Mouse (Mus musculus): ENCODE data around the gene Knstrn.

Knstrn gene

DNA sequence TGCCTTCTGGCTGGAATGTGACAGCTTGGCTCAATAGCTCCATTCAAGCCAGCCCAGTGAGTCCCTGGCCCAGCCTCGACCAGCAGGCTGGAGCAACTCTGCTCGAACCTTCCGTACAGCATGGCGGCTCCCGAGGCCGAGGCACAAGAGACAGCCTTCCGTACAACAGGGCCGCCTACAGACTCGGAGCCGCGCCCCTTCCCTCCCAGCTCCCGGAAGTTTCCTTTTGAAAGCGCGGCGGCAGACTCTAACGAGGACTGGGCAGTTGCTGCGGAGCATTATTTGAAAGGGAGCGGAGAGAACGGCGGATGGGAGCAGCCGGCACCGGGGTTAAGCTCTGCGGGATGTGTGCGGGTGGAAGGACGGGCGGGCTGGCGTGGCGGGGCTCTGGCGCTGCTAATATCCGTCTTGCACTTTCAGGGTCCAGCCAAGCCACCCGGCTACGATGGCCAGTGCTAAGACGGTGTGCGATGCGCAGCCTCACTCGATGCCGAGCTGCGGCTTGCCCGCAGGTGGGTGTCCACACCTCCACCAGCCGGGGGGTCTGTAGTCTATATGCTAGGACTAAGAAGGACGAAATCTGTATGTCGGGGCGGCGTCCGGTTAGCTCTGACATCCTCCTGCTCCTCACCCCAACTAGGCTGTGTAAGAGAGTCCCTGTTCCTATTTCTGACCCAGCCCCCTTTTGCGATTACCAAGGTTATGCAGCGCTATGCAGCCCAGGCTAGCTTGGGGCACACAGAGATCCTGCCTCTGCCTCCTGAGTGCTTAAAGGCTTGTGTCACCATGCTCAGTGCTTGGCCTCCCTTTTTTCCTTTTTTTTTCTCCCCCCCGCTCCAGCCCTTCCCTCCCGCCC is at the start of gene Knstrn:
Knstrn (plus strand) TSS at position 23 of the 856 bp plus-strand sequence.
- in situ Hi-C loops (cut with MboI), result no loop called here

GRCm38 (mm10) chr2:118764094-118764831 is 49.5 kb upstream of the Knstrn start:
- in situ Hi-C loops (cut with MboI), result loop anchor here (5.0 to 25.0 kb wide), 3 partner anchors 123 to 201 kb away; no protein-coding TSS in a partner anchor

GRCm38 (mm10) chr2:118764875-118765274 is 48.9 kb upstream of the Knstrn start:
- in situ Hi-C loops (cut with MboI), result loop anchor here (5.0 to 25.0 kb wide), 3 partner anchors 122 to 200 kb away; no protein-coding TSS in a partner anchor

- in situ Hi-C loops (cut with MboI), result loop anchor here (10.0 to 25.0 kb wide), 2 partner anchors 121 to 198 kb away; no protein-coding TSS in a partner anchor
Observed at GRCm38 (mm10) chr2:118766041-118767033, 47.5 kb upstream of the Knstrn start.

DNA sequence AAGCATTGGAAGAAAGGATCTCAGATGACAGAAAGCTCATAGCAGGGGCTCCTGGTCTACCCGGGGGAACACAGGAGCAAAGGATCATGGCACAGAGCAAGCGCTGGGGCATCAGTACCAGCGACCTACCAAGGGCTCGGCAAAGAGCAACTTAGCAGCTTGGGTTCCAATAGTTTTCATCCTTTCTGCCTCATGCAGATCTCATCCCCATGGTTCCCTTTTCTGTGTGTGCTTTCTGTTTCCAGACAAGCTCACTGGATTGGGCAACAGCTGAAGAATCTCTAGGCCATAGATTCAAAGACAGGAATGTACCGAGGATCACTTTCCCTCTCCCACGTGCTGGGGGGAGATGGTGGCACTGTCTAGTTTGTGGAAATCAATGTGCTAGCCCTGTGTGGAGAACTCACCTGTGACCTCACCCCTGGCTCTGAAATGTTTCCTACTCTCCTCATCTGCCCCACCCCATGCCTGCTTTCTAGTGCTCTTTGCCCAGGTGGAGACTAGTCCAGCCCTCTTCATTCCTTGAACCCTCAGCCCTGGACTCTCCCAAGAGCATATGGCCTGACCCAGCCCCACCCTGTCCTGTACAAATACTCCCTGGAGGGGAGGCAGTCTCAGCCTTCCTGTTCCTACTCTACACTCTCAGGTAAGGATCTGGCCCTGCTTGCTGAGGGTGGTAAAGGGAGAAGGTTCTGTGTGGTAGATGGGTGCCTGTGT is 41.5 kb upstream of the Knstrn start, which contains the start of gene Phgr1:
Phgr1 (plus strand) TSS at position 612 of the 717 bp plus-strand sequence.
- in situ Hi-C loops (cut with MboI), result loop anchor here (25.0 kb wide), 1 partner anchor 115 kb away; no protein-coding TSS in a partner anchor

DNA sequence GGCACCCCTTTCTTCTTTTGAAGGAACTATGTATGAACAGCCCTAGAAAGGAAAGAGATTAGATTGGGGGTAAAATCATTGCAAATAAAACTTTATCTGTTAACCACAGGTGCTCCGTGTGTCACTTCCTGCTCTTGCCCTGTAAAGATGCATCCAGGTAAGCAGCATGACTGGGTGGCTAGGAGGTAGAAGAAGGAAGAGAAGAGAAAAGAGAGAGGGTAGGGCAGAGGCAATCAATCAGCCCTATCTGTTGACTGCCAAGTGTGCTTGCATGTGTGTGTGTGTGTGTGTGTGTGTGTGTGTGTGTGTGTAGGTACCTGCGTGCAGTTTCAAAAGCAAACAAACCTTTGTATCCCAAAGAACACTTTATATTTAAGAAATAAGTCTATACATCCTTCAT is 39.3 kb upstream of the Knstrn start:
- in situ Hi-C loops (cut with MboI), result loop anchor here (25.0 kb wide), 1 partner anchor 113 kb away; no protein-coding TSS in a partner anchor

DNA sequence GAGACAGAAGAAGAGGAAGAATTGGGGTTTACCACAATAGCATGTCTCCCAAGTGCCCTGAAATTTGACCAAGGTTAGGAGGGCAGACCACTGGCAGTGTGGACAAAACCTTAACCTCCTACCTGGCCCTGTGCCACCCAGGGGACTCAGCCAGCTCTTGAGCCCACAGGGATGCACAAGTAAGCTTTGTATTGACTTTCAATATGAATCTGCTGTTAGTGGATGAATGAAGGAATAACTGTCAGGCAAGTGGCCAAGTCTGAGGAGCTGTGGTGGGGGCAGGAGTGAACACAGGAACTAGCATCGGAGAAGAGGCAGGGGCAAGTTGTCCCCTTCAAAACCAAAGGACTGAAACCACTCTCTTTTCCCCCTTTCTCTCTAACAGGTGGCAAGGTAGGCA is 38.4 kb upstream of the Knstrn start:
- in situ Hi-C loops (cut with MboI), result no loop called here

DNA sequence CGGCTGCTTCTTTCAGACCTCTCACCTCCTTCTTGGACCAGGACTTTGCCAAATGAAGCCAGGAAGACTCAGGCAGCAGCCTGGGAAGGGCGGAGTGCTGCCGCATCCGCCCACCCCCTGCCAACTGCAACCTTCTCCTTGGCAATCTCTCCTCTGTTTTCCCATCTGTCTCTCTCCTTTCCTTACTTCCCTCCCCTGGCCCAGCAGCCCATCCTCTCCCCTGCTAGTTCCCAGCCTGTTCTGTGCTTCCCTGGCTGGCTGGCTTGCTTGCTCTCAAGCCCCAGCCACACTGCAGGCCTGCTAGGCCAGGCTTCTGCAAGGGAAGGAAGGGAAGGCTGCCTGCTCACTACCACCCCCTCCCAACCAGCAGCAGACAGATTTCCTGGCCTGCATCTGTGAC is 38.0 kb upstream of the Knstrn start:
- in situ Hi-C loops (cut with MboI), result no loop called here

GRCm38 (mm10) chr2:118776295-118776694 is 37.5 kb upstream of the Knstrn start:
- in situ Hi-C loops (cut with MboI), result no loop called here

GRCm38 (mm10) chr2:118778418-118778817 is 35.4 kb upstream of the Knstrn start:
- in situ Hi-C loops (cut with MboI), result no loop called here

GRCm38 (mm10) chr2:118779065-118779464 is 34.7 kb upstream of the Knstrn start:
- in situ Hi-C loops (cut with MboI), result no loop called here

DNA sequence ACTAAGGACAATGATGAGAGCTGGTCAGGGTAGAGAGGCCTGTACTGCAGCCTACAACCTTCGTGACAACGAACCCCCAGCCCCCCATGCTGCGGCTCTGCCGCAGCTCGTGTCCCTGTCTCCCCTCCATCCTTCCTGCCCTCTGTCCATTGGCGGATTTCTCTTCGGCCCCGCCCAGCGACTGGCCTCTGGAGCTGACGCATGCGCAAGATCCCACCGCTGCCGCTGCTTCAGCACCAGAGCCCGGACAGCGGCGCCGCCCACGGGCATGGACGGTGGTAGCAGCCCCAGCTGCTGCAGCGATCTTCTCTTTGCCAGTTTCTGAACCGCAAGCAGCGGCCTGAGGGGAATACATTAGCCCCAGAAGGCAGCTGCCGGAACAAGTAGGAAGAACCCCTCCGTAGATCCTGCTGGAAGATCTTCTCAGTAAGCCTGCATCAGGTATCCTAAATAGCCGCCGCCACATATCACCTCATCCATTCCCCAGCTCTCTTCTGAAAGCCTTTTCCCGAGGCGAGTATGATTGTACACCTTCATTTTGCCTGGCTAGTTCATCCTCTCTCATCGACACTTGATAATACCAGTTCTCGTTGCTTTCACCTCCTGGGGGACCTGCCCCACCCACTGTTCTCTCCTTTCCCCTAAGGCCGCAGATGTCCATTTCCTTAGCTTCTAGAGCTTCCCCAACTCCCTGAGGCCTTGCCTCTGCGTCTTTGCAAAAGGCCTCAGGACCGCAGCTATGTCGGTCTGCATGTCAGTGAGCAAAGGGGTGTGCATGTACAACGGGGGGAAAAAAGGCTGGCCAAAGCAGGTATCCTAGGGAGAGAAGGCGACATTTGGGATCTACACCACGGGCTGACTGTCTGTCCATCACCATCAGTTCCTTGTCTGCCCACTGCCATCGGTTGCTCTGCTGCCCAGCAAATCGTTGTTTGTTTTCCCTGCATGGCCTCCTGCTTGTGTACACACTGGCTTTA is 34.0 kb upstream of the Knstrn start, which contains the start of gene Disp2:
Disp2 (plus strand) TSS at position 216 of the 977 bp plus-strand sequence.
- in situ Hi-C loops (cut with MboI), result no loop called here

DNA sequence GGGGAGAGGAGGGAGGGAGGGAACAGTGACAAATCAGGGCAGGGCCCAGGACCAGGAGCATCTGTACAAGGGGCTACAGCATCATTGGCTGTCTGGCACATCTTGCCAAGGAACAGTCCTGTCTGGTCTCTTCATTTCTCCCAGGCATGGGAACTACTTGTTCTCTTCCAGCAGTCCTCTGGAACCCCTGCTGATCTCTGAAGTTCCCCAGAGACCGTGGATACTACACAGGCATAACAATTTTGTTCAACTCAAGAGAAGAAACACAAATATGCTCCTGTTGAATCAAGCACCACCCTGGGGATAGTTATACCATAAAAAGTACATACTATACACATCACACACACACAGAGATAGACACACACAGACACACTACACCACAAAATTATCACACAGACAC is 32.7 kb upstream of the Knstrn start:
- in situ Hi-C loops (cut with MboI), result no loop called here

DNA sequence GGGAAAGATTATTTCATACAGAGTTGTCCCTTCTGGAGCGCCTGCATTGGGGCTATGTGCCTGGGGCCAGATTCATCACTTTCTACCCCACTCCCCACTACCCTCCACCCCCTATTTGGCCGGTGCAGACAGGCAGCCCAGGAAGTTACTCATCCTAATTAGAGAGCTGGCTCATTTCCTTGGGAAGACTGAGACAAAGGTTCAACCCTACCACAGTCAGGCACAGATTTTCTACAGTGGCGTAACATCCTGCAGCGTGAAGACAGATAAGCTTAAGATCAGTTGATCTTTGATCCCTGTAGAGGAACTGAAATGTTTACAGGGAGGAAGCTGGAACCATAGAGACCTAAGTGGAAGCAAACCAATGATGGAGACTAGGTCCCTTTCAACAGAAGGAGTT is 31.5 kb upstream of the Knstrn start:
- in situ Hi-C loops (cut with MboI), result no loop called here

DNA sequence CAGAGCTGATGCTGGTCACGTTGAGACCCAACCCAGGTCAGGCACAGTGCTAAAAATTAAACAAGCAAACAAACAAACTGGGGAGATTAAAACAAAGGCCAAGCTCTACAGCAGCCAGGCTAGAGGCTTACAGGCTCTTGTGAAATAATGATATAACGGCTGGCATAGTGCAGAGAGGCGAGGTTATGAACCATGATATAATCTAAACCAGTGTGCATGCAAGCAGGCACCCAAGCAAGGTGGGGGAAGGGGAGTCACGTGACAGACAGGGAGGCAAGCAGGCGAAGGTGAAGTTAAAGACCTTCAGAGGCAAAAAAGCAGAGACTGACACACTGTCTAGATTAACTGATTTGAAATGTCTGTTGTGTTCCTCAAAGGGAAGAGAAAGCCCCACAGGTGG is 30.7 kb upstream of the Knstrn start:
- in situ Hi-C loops (cut with MboI), result no loop called here

DNA sequence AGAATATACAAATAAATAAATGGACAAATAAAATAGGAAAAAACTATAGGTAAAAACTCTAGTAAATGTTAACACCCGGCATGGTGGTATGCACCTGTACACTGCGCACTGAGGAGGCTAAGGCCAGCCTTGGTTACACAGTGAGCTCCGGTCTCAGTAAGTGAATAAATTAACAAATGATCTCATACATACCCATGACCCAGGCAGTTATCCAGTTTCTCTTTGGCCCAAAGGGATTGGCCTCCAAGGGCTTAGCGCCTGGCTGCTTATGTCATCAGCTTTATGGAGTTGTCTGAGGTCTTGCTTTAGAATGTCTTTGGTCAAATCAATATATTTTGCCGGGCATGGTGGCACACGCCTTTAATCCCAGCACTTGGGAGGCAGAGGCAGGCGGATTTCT is 30.1 kb upstream of the Knstrn start:
- in situ Hi-C loops (cut with MboI), result no loop called here

DNA sequence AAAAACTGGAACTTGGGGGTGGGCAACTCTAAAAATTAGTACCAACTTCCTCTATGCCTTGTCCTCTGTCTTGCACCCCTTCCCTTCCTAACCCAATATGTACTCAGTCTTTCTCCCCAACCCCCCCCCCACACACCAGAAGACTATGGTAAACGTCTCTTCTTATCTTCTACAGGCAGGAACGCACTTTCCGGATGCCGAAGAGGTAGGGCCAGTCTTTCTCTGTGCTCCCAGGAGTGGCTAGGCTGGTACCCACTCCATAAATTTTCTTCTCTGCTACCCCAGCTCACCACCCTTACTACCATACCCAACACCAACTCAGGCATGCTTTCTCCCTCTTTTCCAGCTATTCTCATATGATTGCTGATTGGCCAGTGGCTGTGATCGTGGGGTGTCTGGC is 27.3 kb upstream of the Knstrn start:
- in situ Hi-C loops (cut with MboI), result no loop called here

- in situ Hi-C loops (cut with MboI), result no loop called here
Observed at GRCm38 (mm10) chr2:118789501-118789900, 24.3 kb upstream of the Knstrn start.

- in situ Hi-C loops (cut with MboI), result no loop called here
Observed at GRCm38 (mm10) chr2:118790221-118790550, 23.6 kb upstream of the Knstrn start.

Measured in mature B cell (primary cell).